Mouse (Mus musculus): ENCODE measurements at regions not wholly inside any gene's neighbourhood (a gene's known extent, or its start where the extent isn't known, plus 50 kb on each side); places are given as distances from the start of the nearest gene placed in this dataset.
A peak's percentile ranks its signal among the peaks of the same experiment; 100 is the strongest.

GRCm38 (mm10) chr11:20915687-20916432, 85.0 kb upstream of the Lgalsl start:
- peak overlapping the region; percentile 61 for H3K4me2 ChIP-seq (ENCODE audit: low read depth, low read length)
- no peaks in the 10 kb centered on the region for H3K9me3 ChIP-seq (replicated peaks; ENCODE audit: control insufficient read depth, low read length)
- H3K9ac ChIP-seq (ENCODE audit: low read depth, low read length): peak overlapping the region; percentile 55
- peaks cover 44% of the 10 kb centered on the region for H3K4me1 ChIP-seq (ENCODE audit: control insufficient read depth, low read depth, low read length)
- WGBS (ENCODE audit: insufficient replicate concordance): 17% methylated on average over 7 of the region's 7 CpGs
- H3K4me3 ChIP-seq (ENCODE audit: low read depth, low read length): peak overlapping the region; percentile 7; the same call in 1 of the 2 replicates
- H3K27ac ChIP-seq (ENCODE audit: low read length): peak overlapping the region; percentile 99
- peak; percentile 67 for ATAC-seq (ENCODE audit: low read depth)
- no peaks in the 10 kb centered on the region for H3K27me3 ChIP-seq (ENCODE audit: control insufficient read depth, insufficient read depth, low read depth, low read length)
- no peaks in the 10 kb centered on the region for H3K36me3 ChIP-seq (ENCODE audit: control insufficient read depth, insufficient read depth)

GRCm38 (mm10) chr11:20916473-20916911, 85.6 kb upstream of the Lgalsl start:
- H3K27me3 ChIP-seq (ENCODE audit: control insufficient read depth, insufficient read depth, low read depth, low read length): no peaks in the 10 kb centered on the region
- ATAC-seq (ENCODE audit: low read depth): peak; percentile 94
- peak overlapping the region; percentile 59 for H3K9ac ChIP-seq (ENCODE audit: low read depth, low read length)
- H3K36me3 ChIP-seq (ENCODE audit: control insufficient read depth, insufficient read depth): no peaks in the 10 kb centered on the region
- H3K4me1 ChIP-seq (ENCODE audit: control insufficient read depth, low read depth, low read length): peaks cover 44% of the 10 kb centered on the region
- 26% methylated on average over 6 of the region's 6 CpGs for WGBS (ENCODE audit: insufficient replicate concordance)
- peak overlapping the region; percentile 99 for H3K27ac ChIP-seq (ENCODE audit: low read length)
- peak overlapping the region; percentile 61 for H3K4me2 ChIP-seq (ENCODE audit: low read depth, low read length)
- H3K9me3 ChIP-seq (replicated peaks; ENCODE audit: control insufficient read depth, low read length): no peaks in the 10 kb centered on the region
- peak overlapping the region; percentile 21; the same call in 1 of the 2 replicates for H3K4me3 ChIP-seq (ENCODE audit: low read depth, low read length)

- H3K4me2 ChIP-seq (ENCODE audit: low read depth, low read length): peak overlapping the region; percentile 61
- 76% methylated on average over 7 of the region's 7 CpGs for WGBS (ENCODE audit: insufficient replicate concordance)
- H3K27ac ChIP-seq (ENCODE audit: low read length): peak overlapping the region; percentile 99
- ATAC-seq (ENCODE audit: low read depth): 0 out of 2 replicates have a peak, but pooled peaks have one; percentile 7
- H3K27me3 ChIP-seq (ENCODE audit: control insufficient read depth, insufficient read depth, low read depth, low read length): no peaks in the 10 kb centered on the region
- peak overlapping the region; percentile 59 for H3K9ac ChIP-seq (ENCODE audit: low read depth, low read length)
- peaks cover 44% of the 10 kb centered on the region for H3K4me1 ChIP-seq (ENCODE audit: control insufficient read depth, low read depth, low read length)
- peak overlapping the region; percentile 21; the same call in 1 of the 2 replicates for H3K4me3 ChIP-seq (ENCODE audit: low read depth, low read length)
- H3K9me3 ChIP-seq (replicated peaks; ENCODE audit: control insufficient read depth, low read length): no peaks in the 10 kb centered on the region
- H3K36me3 ChIP-seq (ENCODE audit: control insufficient read depth, insufficient read depth): no peaks in the 10 kb centered on the region
These were observed 86.1 kb upstream of the Lgalsl start for GRCm38 (mm10) chr11:20916961-20917360.

- H3K27ac ChIP-seq (ENCODE audit: low read length): peak overlapping the region; percentile 99
- H3K4me1 ChIP-seq (ENCODE audit: control insufficient read depth, low read depth, low read length): peaks cover 44% of the 10 kb centered on the region
- H3K27me3 ChIP-seq (ENCODE audit: control insufficient read depth, insufficient read depth, low read depth, low read length): no peaks in the 10 kb centered on the region
- ATAC-seq (ENCODE audit: low read depth): no peak
- H3K36me3 ChIP-seq (ENCODE audit: control insufficient read depth, insufficient read depth): no peaks in the 10 kb centered on the region
- H3K9ac ChIP-seq (ENCODE audit: low read depth, low read length): peak overlapping the region; percentile 59; the same call in 1 of the 2 replicates
- no peak overlapping the region for H3K4me3 ChIP-seq (ENCODE audit: low read depth, low read length)
- H3K9me3 ChIP-seq (replicated peaks; ENCODE audit: control insufficient read depth, low read length): no peaks in the 10 kb centered on the region
- no peak overlapping the region for H3K4me2 ChIP-seq (ENCODE audit: low read depth, low read length)
- 15% methylated on average over 5 of the region's 5 CpGs for WGBS (ENCODE audit: insufficient replicate concordance)
These were observed 86.6 kb upstream of the Lgalsl start for GRCm38 (mm10) chr11:20917483-20917882.

GRCm38 (mm10) chr11:20923115-20923514, 92.3 kb upstream of the Lgalsl start:
- no peak overlapping the region for H3K9ac ChIP-seq (ENCODE audit: low read depth, low read length)
- H3K9me3 ChIP-seq (replicated peaks; ENCODE audit: control insufficient read depth, low read length): no peaks in the 10 kb centered on the region
- no peak overlapping the region for H3K4me2 ChIP-seq (ENCODE audit: low read depth, low read length)
- WGBS (ENCODE audit: insufficient replicate concordance): 49% methylated on average over 6 of the region's 6 CpGs
- H3K27ac ChIP-seq (ENCODE audit: low read length): no peak overlapping the region
- H3K36me3 ChIP-seq (ENCODE audit: control insufficient read depth, insufficient read depth): no peaks in the 10 kb centered on the region
- ATAC-seq (ENCODE audit: low read depth): no peak
- no peak overlapping the region for H3K4me3 ChIP-seq (ENCODE audit: low read depth, low read length)
- peaks cover under 1% of the 10 kb centered on the region; the same call in 1 of the 2 replicates for H3K4me1 ChIP-seq (ENCODE audit: control insufficient read depth, low read depth, low read length)
- no peaks in the 10 kb centered on the region for H3K27me3 ChIP-seq (ENCODE audit: control insufficient read depth, insufficient read depth, low read depth, low read length)

GRCm38 (mm10) chr11:20929426-20929825, 98.6 kb upstream of the Lgalsl start:
- 49% methylated on average over 1 of the region's 1 CpGs for WGBS (ENCODE audit: insufficient replicate concordance)
- Histone ChIP-seq H3K9me3 (replicated peaks; ENCODE audit: control insufficient read depth, low read length) (no peaks in the 10 kb centered on the region), H3K4me1 (ENCODE audit: control insufficient read depth, low read depth, low read length) (no peaks in the 10 kb centered on the region), H3K4me3 (ENCODE audit: low read depth, low read length) (no peak overlapping the region), H3K4me2 (ENCODE audit: low read depth, low read length) (no peak overlapping the region), H3K36me3 (ENCODE audit: control insufficient read depth, insufficient read depth) (no peaks in the 10 kb centered on the region), H3K27ac (ENCODE audit: low read length) (no peak overlapping the region), H3K27me3 (ENCODE audit: control insufficient read depth, insufficient read depth, low read depth, low read length) (peaks cover 3% of the 10 kb centered on the region; the same call in 1 of the 2 replicates), H3K9ac (ENCODE audit: low read depth, low read length) (no peak overlapping the region)
- no peak for ATAC-seq (ENCODE audit: low read depth)

GRCm38 (mm10) chr11:20930045-20930444, 99.2 kb upstream of the Lgalsl start:
- no peaks in the 10 kb centered on the region for H3K4me1 ChIP-seq (ENCODE audit: control insufficient read depth, low read depth, low read length)
- peaks cover 3% of the 10 kb centered on the region; the same call in 1 of the 2 replicates for H3K27me3 ChIP-seq (ENCODE audit: control insufficient read depth, insufficient read depth, low read depth, low read length)
- H3K4me2 ChIP-seq (ENCODE audit: low read depth, low read length): no peak overlapping the region
- WGBS (ENCODE audit: insufficient replicate concordance): 53% methylated on average over 2 of the region's 2 CpGs
- no peak overlapping the region for H3K9ac ChIP-seq (ENCODE audit: low read depth, low read length)
- no peaks in the 10 kb centered on the region for H3K36me3 ChIP-seq (ENCODE audit: control insufficient read depth, insufficient read depth)
- no peak for ATAC-seq (ENCODE audit: low read depth)
- no peak overlapping the region for H3K4me3 ChIP-seq (ENCODE audit: low read depth, low read length)
- no peak overlapping the region for H3K27ac ChIP-seq (ENCODE audit: low read length)
- H3K9me3 ChIP-seq (replicated peaks; ENCODE audit: control insufficient read depth, low read length): no peaks in the 10 kb centered on the region

GRCm38 (mm10) chr11:20930573-20930972, 99.7 kb upstream of the Lgalsl start:
- Histone ChIP-seq H3K4me1 (ENCODE audit: control insufficient read depth, low read depth, low read length) (no peaks in the 10 kb centered on the region), H3K9ac (ENCODE audit: low read depth, low read length) (no peak overlapping the region), H3K27ac (ENCODE audit: low read length) (no peak overlapping the region), H3K36me3 (ENCODE audit: control insufficient read depth, insufficient read depth) (no peaks in the 10 kb centered on the region), H3K4me2 (ENCODE audit: low read depth, low read length) (no peak overlapping the region), H3K4me3 (ENCODE audit: low read depth, low read length) (no peak overlapping the region), H3K9me3 (replicated peaks; ENCODE audit: control insufficient read depth, low read length) (no peaks in the 10 kb centered on the region), H3K27me3 (ENCODE audit: control insufficient read depth, insufficient read depth, low read depth, low read length) (peaks cover 3% of the 10 kb centered on the region; the same call in 1 of the 2 replicates)
- ATAC-seq (ENCODE audit: low read depth): no peak
- WGBS (ENCODE audit: insufficient replicate concordance): 64% methylated on average over 5 of the region's 5 CpGs
